Mouse (Mus musculus) myocyte (in vitro differentiated cells): ENCODE measurements around the gene Apbb1ip. TPM values are rescaled to one million over a fixed set of nuclear protein-coding genes. Genes with fewer than 3 reads are reported as not detected.
"Not testable (repeated sequence)": the region's sequence is repeated elsewhere in the genome, so short reads cannot be mapped to it uniquely, and the experiment has no call there.

ENCODE experiments used
- H3K27me3 ChIP-seq: one replicate; pipeline ENCODE4 v1.6.1; 2011; ENCODE audit not compliant: control insufficient read depth, insufficient read depth, insufficient read length
- H3K36me3 ChIP-seq: one replicate; pipeline ENCODE4 v1.6.1; 2011; ENCODE audit not compliant: control insufficient read depth, insufficient read depth
- H3K4me2 ChIP-seq: one replicate; pipeline ENCODE4 v1.6.1; 2011; ENCODE audit warnings: low read depth, control low read depth
- H3K4me3 ChIP-seq: one replicate; pipeline ENCODE4 v1.5.1; 2011; ENCODE audit warnings: mild to moderate bottlenecking, control low read depth, moderate library complexity
- H3K79me2 ChIP-seq: one replicate; pipeline ENCODE4 v1.6.1; 2011; ENCODE audit not compliant: control insufficient read depth, insufficient read depth
- H3ac ChIP-seq: one replicate; pipeline ENCODE4 v1.6.1; 2011; ENCODE audit not compliant: control insufficient read depth, insufficient read length
- CEBPB ChIP-seq: IDR thresholded peaks from 2 replicates; pipeline ENCODE4 v1.6.1; 2011; ENCODE audit warnings: mild to moderate bottlenecking, moderate library complexity; ENCODE audit not compliant: poor library complexity, insufficient read depth, severe bottlenecking
- E2F4 ChIP-seq: IDR thresholded peaks from one replicate; pipeline ENCODE4 v1.6.1; 2011; ENCODE audit warnings: mild to moderate bottlenecking, control low read depth, moderate library complexity; ENCODE audit not compliant: insufficient read depth
- MAX ChIP-seq: IDR thresholded peaks from one replicate; pipeline ENCODE4 v1.6.1; 2011; ENCODE audit warnings: low read depth, mild to moderate bottlenecking, control low read depth
- MYOD1 ChIP-seq, 3 experiments: IDR thresholded peaks; one replicate each; pipeline ENCODE4 v1.6.1; 2011; ENCODE audit warnings: control low read depth in 2 of 3, low read depth in 2 of 3, mild to moderate bottlenecking in 2 of 3, moderate library complexity in 1 of 3; ENCODE audit not compliant: insufficient read length in 2 of 3, control insufficient read depth in 1 of 3
- MYOG ChIP-seq, 3 experiments: IDR thresholded peaks; one replicate each; pipeline ENCODE4 v1.6.1; 2011; ENCODE audit warnings: control low read depth in 2 of 3, low read depth in 2 of 3, mild to moderate bottlenecking in 2 of 3; ENCODE audit not compliant: insufficient read length in 2 of 3, control insufficient read depth in 1 of 3, insufficient read depth in 1 of 3
- POLR2A ChIP-seq: IDR thresholded peaks from one replicate; pipeline ENCODE4 v1.6.1; 2011; ENCODE audit warnings: low read depth, mild to moderate bottlenecking, control low read depth, moderate library complexity; ENCODE audit not compliant: insufficient read length
- POLR2AphosphoS2 ChIP-seq: IDR thresholded peaks from one replicate; pipeline ENCODE4 v1.6.1; 2011; ENCODE audit warnings: low read depth, control low read depth; ENCODE audit not compliant: insufficient read length
- REST ChIP-seq: IDR thresholded peaks from one replicate; pipeline ENCODE4 v1.6.1; 2011; ENCODE audit warnings: mild to moderate bottlenecking, control low read depth, moderate library complexity; ENCODE audit not compliant: insufficient read depth, insufficient read length
- SRF ChIP-seq: IDR thresholded peaks from one replicate; pipeline ENCODE4 v1.6.1; 2011; ENCODE audit warnings: low read depth; ENCODE audit not compliant: control insufficient read depth, insufficient read length
- TCF12 ChIP-seq: IDR thresholded peaks from one replicate; pipeline ENCODE4 v1.6.1; 2011; ENCODE audit warnings: mild to moderate bottlenecking, control low read depth; ENCODE audit not compliant: poor library complexity, insufficient read depth, severe bottlenecking
- TCF3 ChIP-seq: IDR thresholded peaks from one replicate; pipeline ENCODE4 v1.6.1; 2011; ENCODE audit warnings: low read depth, control low read depth; ENCODE audit not compliant: insufficient read length
- USF1 ChIP-seq: IDR thresholded peaks from one replicate; pipeline ENCODE4 v1.6.1; 2011; ENCODE audit warnings: low read depth, mild to moderate bottlenecking, control low read depth, moderate library complexity
- polyA plus RNA-seq: library from polyadenylated mRNA; unstranded; fragments of >200 nt; fragmentation: generic; extraction: Trizol; gene quantifications from one replicate; pipeline ENCODE4 v1.2.1, GENCODE M21; 2012; ENCODE audit warnings: missing spikeins

Apbb1ip gene
- polyA plus RNA-seq, 1 experiment: 4.9 TPM

DNA sequence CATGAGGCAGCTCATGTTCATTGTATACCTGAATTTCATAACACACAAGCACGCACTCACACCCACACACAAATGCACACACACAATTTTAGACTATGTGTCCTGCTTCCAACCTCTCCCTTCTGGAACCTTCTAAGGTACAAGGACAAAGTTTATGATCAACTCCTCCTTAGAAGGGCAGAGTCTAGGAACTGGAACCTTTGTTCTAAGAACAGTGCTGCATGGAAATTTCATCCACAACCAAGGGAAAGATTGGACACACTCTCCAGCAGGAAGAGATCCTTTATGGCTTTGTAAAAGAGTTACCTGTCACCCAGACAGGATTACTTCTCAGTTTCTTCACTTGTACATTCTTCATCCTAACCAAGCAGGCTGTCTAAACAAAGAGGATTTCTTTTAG is 99.3 kb downstream of the Apbb1ip start:
- TF ChIP-seq E2F4 (no peak), USF1 (no peak), SRF (no peak)
- Histone ChIP-seq H3K36me3 (no peaks in the 10 kb centered on the region), H3K27me3 (no peaks in the 10 kb centered on the region), H3K79me2 (no peaks in the 10 kb centered on the region), H3K4me3 (no peak overlapping the region), H3K4me2 (no peak overlapping the region), H3ac (no peak overlapping the region)

- Histone ChIP-seq H3K27me3 (no peaks in the 10 kb centered on the region), H3K79me2 (no peaks in the 10 kb centered on the region), H3K4me3 (no peak overlapping the region), H3K4me2 (no peak overlapping the region), H3K36me3 (no peaks in the 10 kb centered on the region), H3ac (no peak overlapping the region)
- TF ChIP-seq SRF: no peak
- TF ChIP-seq MYOG (IDR thresholded peaks at IDR 0.05; ENCODE audit: control insufficient read depth in 1 of 3, insufficient read depth in 1 of 3, insufficient read length in 2 of 3, low read depth in 2 of 3): no peak
- TF ChIP-seq TCF12: no peak
- no peak for TF ChIP-seq USF1
- TF ChIP-seq MAX: no peak
- TF ChIP-seq POLR2AphosphoS2: no peak
- no peak for TF ChIP-seq TCF3
- no peak for TF ChIP-seq CEBPB
Observed at GRCm38 (mm10) chr2:22874628-22875027, 100.7 kb downstream of the Apbb1ip start.

DNA sequence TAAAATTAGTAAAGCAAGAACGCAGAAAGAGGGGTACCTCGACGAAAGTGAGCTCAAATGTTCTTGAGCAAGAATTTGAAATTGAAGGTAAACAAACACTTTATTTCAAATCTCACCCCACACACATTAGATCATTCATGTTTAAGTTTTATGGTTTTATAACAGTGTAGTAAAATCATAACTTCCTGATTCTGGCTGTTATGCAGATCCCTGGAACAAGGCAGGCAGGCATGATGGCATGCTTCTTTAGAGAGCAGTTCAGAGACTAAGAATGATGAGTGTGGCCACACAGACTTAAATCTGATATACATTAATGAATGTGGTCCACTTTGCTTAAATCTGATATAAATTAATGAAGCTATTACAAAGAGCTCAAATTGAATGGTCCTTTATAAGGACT is 102.7 kb downstream of the Apbb1ip start:
- Histone ChIP-seq H3K4me3 (no peak overlapping the region), H3K79me2 (no peaks in the 10 kb centered on the region), H3K36me3 (no peaks in the 10 kb centered on the region), H3ac (no peak overlapping the region), H3K27me3 (no peaks in the 10 kb centered on the region), H3K4me2 (no peak overlapping the region)
- TF ChIP-seq E2F4: no peak
- TF ChIP-seq USF1: no peak
- TF ChIP-seq TCF3: no peak
- TF ChIP-seq MYOD1 (IDR thresholded peaks at IDR 0.05; ENCODE audit: control insufficient read depth in 1 of 3, insufficient read length in 2 of 3, low read depth in 2 of 3): no peak
- TF ChIP-seq REST: no peak
- TF ChIP-seq MYOG (IDR thresholded peaks at IDR 0.05; ENCODE audit: control insufficient read depth in 1 of 3, insufficient read depth in 1 of 3, insufficient read length in 2 of 3, low read depth in 2 of 3): no peak
- no peak for TF ChIP-seq SRF
- TF ChIP-seq MAX: no peak
- TF ChIP-seq TCF12: no peak
- TF ChIP-seq POLR2AphosphoS2: no peak
- TF ChIP-seq POLR2A: no peak
- no peak for TF ChIP-seq CEBPB

GRCm38 (mm10) chr2:22878781-22879180 is 104.9 kb downstream of the Apbb1ip start:
- no peak overlapping the region for H3ac ChIP-seq
- no peak overlapping the region for H3K4me2 ChIP-seq
- H3K27me3 ChIP-seq: no peaks in the 10 kb centered on the region
- no peak for TF ChIP-seq MAX
- no peak for TF ChIP-seq SRF
- no peak for TF ChIP-seq POLR2A
- no peak for TF ChIP-seq MYOD1 (IDR thresholded peaks at IDR 0.05; ENCODE audit: control insufficient read depth in 1 of 3, insufficient read length in 2 of 3, low read depth in 2 of 3)
- no peak for TF ChIP-seq CEBPB
- no peak for TF ChIP-seq MYOG (IDR thresholded peaks at IDR 0.05; ENCODE audit: control insufficient read depth in 1 of 3, insufficient read depth in 1 of 3, insufficient read length in 2 of 3, low read depth in 2 of 3)
- no peak for TF ChIP-seq POLR2AphosphoS2
- no peak for TF ChIP-seq TCF3
- TF ChIP-seq TCF12: no peak
- no peak for TF ChIP-seq E2F4
- TF ChIP-seq USF1: no peak
- TF ChIP-seq REST: no peak
- no peaks in the 10 kb centered on the region for H3K79me2 ChIP-seq
- no peak overlapping the region for H3K4me3 ChIP-seq
- no peaks in the 10 kb centered on the region for H3K36me3 ChIP-seq

GRCm38 (mm10) chr2:22880726-22881125 is 106.8 kb downstream of the Apbb1ip start:
- H3K4me2 ChIP-seq, H3K36me3 ChIP-seq, H3K27me3 ChIP-seq, H3ac ChIP-seq, H3K4me3 ChIP-seq, H3K79me2 ChIP-seq: not testable (repeated sequence)

GRCm38 (mm10) chr2:22894932-22895281 is 121.0 kb downstream of the Apbb1ip start:
- Histone ChIP-seq H3ac (peak overlapping the region; percentile 35), H3K4me2 (peak overlapping the region; percentile 85), H3K79me2 (peaks cover 37% of the 10 kb centered on the region), H3K27me3 (no peaks in the 10 kb centered on the region), H3K4me3 (peak overlapping the region; percentile 53), H3K36me3 (no peaks in the 10 kb centered on the region)
- TF ChIP-seq TCF3 (no peak), TCF12 (no peak), POLR2A (no peak), MYOG (IDR thresholded peaks at IDR 0.05; ENCODE audit: control insufficient read depth in 1 of 3, insufficient read depth in 1 of 3, insufficient read length in 2 of 3, low read depth in 2 of 3) (no peak), POLR2AphosphoS2 (no peak)
